Mouse (Mus musculus) testis, adult 2 months (tissue): ENCODE results near the gene Slc8a2.

Experiments
- CTCF ChIP-seq: fragments of 200-500 bp; IDR thresholded peaks from 2 replicates; pipeline ENCODE4 v1.5.1; 2012; ENCODE audit warnings: low read depth, mild to moderate bottlenecking, inconsistent platforms, low read length, moderate library complexity; ENCODE audit not compliant: control insufficient read depth, insufficient read depth, insufficient replicate concordance
- POLR2A ChIP-seq: fragments of 200-500 bp; IDR thresholded peaks from 2 replicates; pipeline ENCODE4 v1.6.1; 2012; ENCODE audit warnings: low read depth, mild to moderate bottlenecking, inconsistent platforms, low read length, moderate library complexity; ENCODE audit not compliant: control insufficient read depth

GRCm38 (mm10) chr7:16196616-16197015, 67.0 kb downstream of the Slc8a2 start:
- TF ChIP-seq CTCF (no peak), POLR2A (no peak)
